Mouse (Mus musculus): ENCODE results near the gene Csde1.

GRCm38 (mm10) chr3:103075871-103076270 lies 55.6 kb downstream of the Csde1 start:
- TF ChIP-seq GATA1 (IDR thresholded peaks at IDR 0.05; ENCODE audit: low read length) (no peak), TAL1 (IDR thresholded peaks at IDR 0.05; ENCODE audit: low read length) (no peak)
